Mouse (Mus musculus): Measurements from ENCODE around the gene Surf4. TPM values are rescaled to one million over a fixed set of nuclear protein-coding genes. Genes with fewer than 3 reads are reported as not detected.
"Not testable (repeated sequence)": the region's sequence is repeated elsewhere in the genome, so short reads cannot be mapped to it uniquely, and the experiment has no call there.

Surf4 gene
- polyA plus RNA-seq, 1 experiment, result 172 TPM

- TF ChIP-seq POLR2A (IDR thresholded peaks at IDR 0.05; ENCODE audit: control insufficient read depth, low read depth, low read length) (no peak), CTCF (IDR thresholded peaks at IDR 0.05; ENCODE audit: control insufficient read depth, insufficient read depth, insufficient replicate concordance, low read depth, low read length) (no peak)
- H3K4me1 ChIP-seq (ENCODE audit: control insufficient read depth, insufficient read depth, low read length), result peaks cover 4% of the 10 kb centered on the region
- peaks cover 3% of the 10 kb centered on the region for H3K36me3 ChIP-seq (ENCODE audit: control insufficient read depth, insufficient read depth, low read length)
These were observed 33.0 kb downstream of the Surf4 start for GRCm38 (mm10) chr2:26900731-26901130.

GRCm38 (mm10) chr2:26895898-26896297, 37.8 kb downstream of the Surf4 start:
- Histone ChIP-seq H3K27me3 (ENCODE audit: control insufficient read depth, insufficient read depth, low read length) (no peaks in the 10 kb centered on the region), H3K36me3 (ENCODE audit: control insufficient read depth, insufficient read depth, low read length) (peaks cover 3% of the 10 kb centered on the region), H3K27ac (ENCODE audit: control insufficient read depth, insufficient read depth, low read depth, low read length) (no peak overlapping the region), H3K4me1 (ENCODE audit: control insufficient read depth, insufficient read depth, low read length) (no peaks in the 10 kb centered on the region), H3K4me3 (ENCODE audit: control insufficient read depth, low read depth, low read length) (no peak overlapping the region)
- no peak for TF ChIP-seq CTCF (IDR thresholded peaks at IDR 0.05; ENCODE audit: control insufficient read depth, insufficient read depth, insufficient replicate concordance, low read depth, low read length)
- TF ChIP-seq POLR2A (IDR thresholded peaks at IDR 0.05; ENCODE audit: control insufficient read depth, low read depth, low read length), result no peak

More at GRCm38 (mm10) chr2:26900731-26901130, 33.0 kb downstream of the Surf4 start:
- H3K27ac ChIP-seq (ENCODE audit: control insufficient read depth, insufficient read depth, low read depth, low read length), result no peak overlapping the region
- no peaks in the 10 kb centered on the region for H3K27me3 ChIP-seq (ENCODE audit: control insufficient read depth, insufficient read depth, low read length)
- H3K4me3 ChIP-seq (ENCODE audit: control insufficient read depth, low read depth, low read length), result no peak overlapping the region

GRCm38 (mm10) chr2:26886170-26886569, 47.6 kb downstream of the Surf4 start:
- not testable (repeated sequence) for H3K27ac ChIP-seq (ENCODE audit: control insufficient read depth, insufficient read depth, low read depth, low read length); H3K27me3 ChIP-seq (ENCODE audit: control insufficient read depth, insufficient read depth, low read length); H3K4me1 ChIP-seq (ENCODE audit: control insufficient read depth, insufficient read depth, low read length); H3K4me3 ChIP-seq (ENCODE audit: control insufficient read depth, low read depth, low read length); H3K36me3 ChIP-seq (ENCODE audit: control insufficient read depth, insufficient read depth, low read length)

DNA sequence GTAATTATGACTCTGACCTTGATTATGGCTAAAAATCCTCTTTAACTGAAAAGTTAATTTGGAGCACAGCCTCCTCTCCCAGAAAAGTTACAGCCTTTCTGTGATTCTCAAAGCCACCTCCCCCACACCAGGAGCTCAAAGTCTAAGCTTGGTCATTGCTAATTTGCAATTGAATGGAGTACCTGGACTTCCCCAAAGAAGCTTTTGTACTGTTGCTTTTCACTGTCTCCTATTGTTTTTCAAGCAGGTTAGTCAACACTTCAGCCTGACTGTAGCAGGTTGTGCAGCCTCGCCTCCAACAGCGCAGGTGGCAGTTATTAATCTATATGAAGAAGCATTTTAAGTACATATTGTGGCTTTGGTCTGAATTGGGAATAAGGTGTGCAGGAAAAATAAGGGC, 48.2 kb downstream of the Surf4 start:
- H3K27me3 ChIP-seq (ENCODE audit: control insufficient read depth, insufficient read depth, low read length); H3K4me3 ChIP-seq (ENCODE audit: control insufficient read depth, low read depth, low read length); H3K27ac ChIP-seq (ENCODE audit: control insufficient read depth, insufficient read depth, low read depth, low read length); H3K36me3 ChIP-seq (ENCODE audit: control insufficient read depth, insufficient read depth, low read length); H3K4me1 ChIP-seq (ENCODE audit: control insufficient read depth, insufficient read depth, low read length): not testable (repeated sequence)

DNA sequence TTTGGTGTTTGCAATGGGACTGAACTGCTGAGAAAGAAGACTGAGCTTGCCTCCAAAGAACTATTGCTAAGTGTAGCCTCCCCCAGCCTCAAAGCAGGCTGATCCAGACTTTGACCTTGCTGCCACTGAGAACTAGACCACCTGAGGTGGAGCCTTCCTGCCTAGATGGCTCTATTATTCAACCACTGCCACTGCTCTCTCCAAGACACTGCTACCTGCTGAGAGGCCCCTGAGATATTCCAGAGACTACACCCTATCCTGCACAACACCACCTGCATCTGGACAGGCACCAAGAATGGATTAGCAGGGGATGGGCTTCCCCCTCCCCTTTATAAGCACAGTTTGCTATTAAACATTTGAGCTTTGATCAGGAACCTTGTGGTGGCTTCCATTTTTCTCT, 55.2 kb downstream of the Surf4 start:
- no peaks in the 10 kb centered on the region for H3K27me3 ChIP-seq (ENCODE audit: control insufficient read depth, insufficient read depth, low read length)
- H3K4me1 ChIP-seq (ENCODE audit: control insufficient read depth, insufficient read depth, low read length), result no peaks in the 10 kb centered on the region
- no peaks in the 10 kb centered on the region for H3K36me3 ChIP-seq (ENCODE audit: control insufficient read depth, insufficient read depth, low read length)
- no peak overlapping the region for H3K27ac ChIP-seq (ENCODE audit: control insufficient read depth, insufficient read depth, low read depth, low read length)
- H3K4me3 ChIP-seq (ENCODE audit: control insufficient read depth, low read depth, low read length), result no peak overlapping the region
- TF ChIP-seq CTCF (IDR thresholded peaks at IDR 0.05; ENCODE audit: control insufficient read depth, insufficient read depth, insufficient replicate concordance, low read depth, low read length) (no peak), POLR2A (IDR thresholded peaks at IDR 0.05; ENCODE audit: control insufficient read depth, low read depth, low read length) (no peak)

DNA sequence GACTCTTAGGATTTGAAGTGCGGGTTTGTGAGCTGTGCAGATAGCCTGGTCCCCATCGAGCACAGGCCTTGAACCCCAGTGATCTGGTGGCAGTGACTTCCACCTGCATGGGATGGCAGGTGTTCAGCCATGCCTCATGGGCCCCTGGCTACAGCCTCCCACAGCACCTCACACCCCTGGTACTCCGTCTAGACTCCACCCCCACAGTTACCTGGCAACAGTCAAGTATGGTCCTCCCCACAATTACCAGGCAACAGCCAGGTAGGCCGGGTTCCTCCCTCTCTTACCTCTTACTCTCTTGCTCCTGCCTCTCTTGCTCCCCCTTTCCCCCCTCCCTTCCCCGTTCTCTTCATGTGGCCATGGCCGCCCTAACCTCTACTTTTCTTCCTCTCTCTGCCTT, 63.1 kb downstream of the Surf4 start:
- no peaks in the 10 kb centered on the region for H3K27me3 ChIP-seq (ENCODE audit: control insufficient read depth, insufficient read depth, low read length)

More for the DNA sequence above, 63.1 kb downstream of the Surf4 start:
- H3K27ac ChIP-seq (ENCODE audit: control insufficient read depth, insufficient read depth, low read depth, low read length), result no peak overlapping the region
- no peak overlapping the region for H3K4me3 ChIP-seq (ENCODE audit: control insufficient read depth, low read depth, low read length)
- peaks cover 7% of the 10 kb centered on the region for H3K4me1 ChIP-seq (ENCODE audit: control insufficient read depth, insufficient read depth, low read length)
- TF ChIP-seq CTCF (IDR thresholded peaks at IDR 0.05; ENCODE audit: control insufficient read depth, insufficient read depth, insufficient replicate concordance, low read depth, low read length) (no peak), POLR2A (IDR thresholded peaks at IDR 0.05; ENCODE audit: control insufficient read depth, low read depth, low read length) (no peak)
- no peaks in the 10 kb centered on the region for H3K36me3 ChIP-seq (ENCODE audit: control insufficient read depth, insufficient read depth, low read length)

Other genes starting within 250 kb of the Surf4 start
- 2.1 and 2.9 TPM in 2 replicates for gene Abo, start 68.9 kb downstream of the Surf4 start, polyA plus RNA-seq (2012; rRNA removed)
- gene Surf6, start 31.0 kb downstream of the Surf4 start, polyA plus RNA-seq (2012; rRNA removed), result 4.5 and 5.8 TPM in 2 replicates
- 30.3 and 34.4 TPM in 2 replicates for gene Med22, start 23.3 kb downstream of the Surf4 start, polyA plus RNA-seq (2012; rRNA removed)
- gene Rpl7a, start 23.2 kb downstream of the Surf4 start, polyA plus RNA-seq (2012; rRNA removed), result 229 and 302 TPM in 2 replicates
- 9.0 and 9.9 TPM in 2 replicates for gene Surf2, start 17.6 kb downstream of the Surf4 start, polyA plus RNA-seq (2012; rRNA removed)
- gene Surf1, start 17.4 kb downstream of the Surf4 start, polyA plus RNA-seq (2012; rRNA removed), result 23.2 and 26.3 TPM in 2 replicates
- 131 and 138 TPM in 2 replicates for gene Stkld1, start 119 bp upstream of the Surf4 start, polyA plus RNA-seq (2012; rRNA removed)
- gene Rexo4, start 30.5 kb upstream of the Surf4 start, polyA plus RNA-seq (2012; rRNA removed), result 11.3 and 11.8 TPM in 2 replicates
- 0.02 and 0.04 TPM in 2 replicates for gene Adamts13, start 39.5 kb upstream of the Surf4 start, polyA plus RNA-seq (2012; rRNA removed)
- 21.4 and 26.5 TPM in 2 replicates for gene Cacfd1, start 76.0 kb upstream of the Surf4 start, polyA plus RNA-seq (2012; rRNA removed)
- gene Slc2a6, start 94.1 kb upstream of the Surf4 start, polyA plus RNA-seq (2012; rRNA removed), result 0.25 and 0.32 TPM in 2 replicates
- not detected in 2 replicates for gene Mymk, start 138.3 kb upstream of the Surf4 start, polyA plus RNA-seq (2012; rRNA removed)
- 2.5 and 3.1 TPM in 2 replicates for gene Adamtsl2, start 145.5 kb upstream of the Surf4 start, polyA plus RNA-seq (2012; rRNA removed)
- 0.54 and 0.66 TPM in 2 replicates for gene Fam163b, start 208.6 kb upstream of the Surf4 start, polyA plus RNA-seq (2012; rRNA removed)
- gene Dbh, start 231.3 kb upstream of the Surf4 start, polyA plus RNA-seq (2012; rRNA removed), result 0.15 and 0.18 TPM in 2 replicates